Mouse (Mus musculus): ENCODE measurements around the gene Rimklb. TPM values are rescaled to one million over a fixed set of nuclear protein-coding genes. Genes with fewer than 3 reads are reported as not detected.

Rimklb gene
- polyA plus RNA-seq, 1 experiment: not detected

DNA sequence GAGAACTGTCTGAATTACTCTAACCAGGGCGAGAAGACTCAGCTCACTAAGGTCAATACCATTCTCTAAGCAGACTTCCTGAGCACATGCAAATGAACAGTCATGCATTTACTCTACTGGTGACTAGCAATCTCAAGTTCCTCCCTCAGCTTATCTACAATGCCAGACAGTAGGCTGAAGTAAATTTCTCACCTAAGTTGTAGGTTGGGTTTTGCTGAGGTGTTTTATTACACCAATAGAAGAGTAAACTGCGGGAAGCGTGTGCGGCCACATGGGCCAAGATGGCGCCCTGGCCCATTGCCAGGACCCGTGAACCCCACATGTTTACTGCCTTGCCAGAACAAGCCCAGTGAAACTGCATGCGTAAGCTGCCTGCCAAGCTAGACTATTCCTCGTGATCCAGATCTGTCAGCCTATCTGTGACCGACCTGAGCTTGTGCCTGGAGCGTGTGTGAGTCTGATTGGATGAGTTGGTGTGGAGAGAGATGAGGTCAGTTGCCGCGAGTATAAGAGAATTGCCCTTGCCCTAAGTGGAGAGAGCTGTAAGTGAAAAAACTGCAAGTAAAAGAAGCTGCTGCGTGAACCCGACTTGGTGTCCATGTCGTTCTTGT lies 29.4 kb downstream of the Rimklb start:
- Histone ChIP-seq H3K4me3 (ENCODE audit: extremely low read depth, insufficient read depth, insufficient read length) (no peak overlapping the region), H3K27me3 (ENCODE audit: control insufficient read depth, insufficient read depth, low read length) (no peaks in the 10 kb centered on the region), H3K4me1 (ENCODE audit: control insufficient read depth, insufficient read depth, insufficient read length) (no peaks in the 10 kb centered on the region), H3K27ac (ENCODE audit: insufficient read depth, low read length) (no peak overlapping the region), H3K36me3 (ENCODE audit: control insufficient read depth, insufficient read depth, low read length) (no peaks in the 10 kb centered on the region)
- TF ChIP-seq POLR2A (IDR thresholded peaks at IDR 0.05; ENCODE audit: low read depth, low read length) (no peak), CTCF (IDR thresholded peaks at IDR 0.05; ENCODE audit: extremely low read depth, insufficient read depth, insufficient read length, insufficient replicate concordance) (no peak)
- WGBS: 91% methylated on average over 15 of the region's 15 CpGs
- no peak for DNase-seq (ENCODE audit: low read depth in 1 of 2, low spot score in 2 of 2)

DNA sequence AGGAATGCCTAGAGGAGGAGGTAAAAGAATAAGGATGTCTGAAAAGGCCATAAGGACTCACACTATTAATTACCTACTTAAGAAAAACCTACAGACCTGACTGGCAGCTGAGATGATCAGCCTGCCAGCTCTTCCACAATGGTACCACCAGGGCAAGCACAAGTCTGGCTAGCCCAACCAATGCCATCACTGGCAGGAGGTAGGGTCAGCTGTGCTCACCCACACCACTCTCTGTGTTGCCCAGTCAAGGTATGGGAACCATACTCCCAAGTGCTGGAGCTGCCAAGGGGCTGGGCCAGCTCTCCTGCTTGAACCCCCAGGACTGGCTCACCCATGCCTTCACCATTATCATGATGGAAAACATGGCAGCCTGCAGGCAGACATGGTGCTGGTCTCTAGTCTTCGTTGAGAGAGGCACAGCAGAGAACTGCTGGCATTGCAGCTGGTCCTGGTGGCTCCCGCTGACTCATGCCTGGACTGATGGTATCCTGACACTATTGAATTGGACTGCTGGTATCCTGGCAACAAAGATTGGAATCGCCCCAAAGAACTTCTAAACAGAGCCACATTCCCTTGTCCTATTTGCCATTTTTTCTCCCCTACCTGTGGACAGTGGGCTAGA lies 32.4 kb downstream of the Rimklb start:
- H3K27me3 ChIP-seq (ENCODE audit: control insufficient read depth, insufficient read depth, low read length): no peaks in the 10 kb centered on the region
- H3K4me3 ChIP-seq (ENCODE audit: extremely low read depth, insufficient read depth, insufficient read length): no peak overlapping the region
- TF ChIP-seq POLR2A (IDR thresholded peaks at IDR 0.05; ENCODE audit: low read depth, low read length) (no peak), CTCF (IDR thresholded peaks at IDR 0.05; ENCODE audit: extremely low read depth, insufficient read depth, insufficient read length, insufficient replicate concordance) (no peak)
- no peak overlapping the region for H3K27ac ChIP-seq (ENCODE audit: insufficient read depth, low read length)
- no peaks in the 10 kb centered on the region for H3K36me3 ChIP-seq (ENCODE audit: control insufficient read depth, insufficient read depth, low read length)
- no peak for DNase-seq (ENCODE audit: low read depth in 1 of 2, low spot score in 2 of 2)
- no peaks in the 10 kb centered on the region for H3K4me1 ChIP-seq (ENCODE audit: control insufficient read depth, insufficient read depth, insufficient read length)
- WGBS: 78% methylated on average over 3 of the region's 3 CpGs

DNA sequence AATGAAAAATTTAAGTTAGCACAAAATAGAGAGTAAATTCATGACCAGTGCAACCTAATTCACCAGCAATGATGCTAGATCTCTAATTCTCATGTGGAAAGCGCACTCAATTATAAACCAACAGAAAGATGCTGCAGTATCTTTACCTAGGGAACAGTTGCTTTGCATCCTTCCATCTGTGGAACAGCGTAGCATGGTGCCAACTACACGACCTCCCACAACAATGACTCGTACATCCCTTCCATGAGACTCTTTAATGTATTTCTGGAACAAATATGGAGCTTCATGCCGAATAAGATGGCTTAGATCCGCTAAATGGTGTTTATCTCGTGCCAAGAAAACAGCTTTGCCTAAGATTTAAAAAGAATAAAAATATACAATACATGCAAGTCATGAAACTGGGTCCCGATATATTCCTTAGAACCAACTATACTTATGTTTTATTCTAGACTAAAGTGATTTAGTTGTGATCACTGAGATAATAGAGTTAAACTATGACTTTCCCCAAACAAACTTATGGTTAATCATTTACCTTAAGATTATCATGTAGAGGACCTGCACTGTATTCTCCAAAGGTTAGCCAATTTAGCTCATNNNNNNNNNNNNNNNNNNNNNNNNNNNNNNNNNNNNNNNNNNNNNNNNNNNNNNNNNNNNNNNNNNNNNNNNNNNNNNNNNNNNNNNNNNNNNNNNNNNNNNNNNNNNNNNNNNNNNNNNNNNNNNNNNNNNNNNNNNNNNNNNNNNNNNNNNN lies 39.4 kb downstream of the Rimklb start:
- Histone ChIP-seq H3K27me3 (ENCODE audit: control insufficient read depth, insufficient read depth, low read length) (no peaks in the 10 kb centered on the region), H3K36me3 (ENCODE audit: control insufficient read depth, insufficient read depth, low read length) (no peaks in the 10 kb centered on the region), H3K4me1 (ENCODE audit: control insufficient read depth, insufficient read depth, insufficient read length) (no peaks in the 10 kb centered on the region), H3K27ac (ENCODE audit: insufficient read depth, low read length) (no peak overlapping the region), H3K4me3 (ENCODE audit: extremely low read depth, insufficient read depth, insufficient read length) (no peak overlapping the region)
- no peak for DNase-seq (ENCODE audit: low read depth in 1 of 2, low spot score in 2 of 2)
- TF ChIP-seq POLR2A (IDR thresholded peaks at IDR 0.05; ENCODE audit: low read depth, low read length) (no peak), CTCF (IDR thresholded peaks at IDR 0.05; ENCODE audit: extremely low read depth, insufficient read depth, insufficient read length, insufficient replicate concordance) (no peak)
- WGBS: 88% methylated on average over 8 of the region's 8 CpGs

DNA sequence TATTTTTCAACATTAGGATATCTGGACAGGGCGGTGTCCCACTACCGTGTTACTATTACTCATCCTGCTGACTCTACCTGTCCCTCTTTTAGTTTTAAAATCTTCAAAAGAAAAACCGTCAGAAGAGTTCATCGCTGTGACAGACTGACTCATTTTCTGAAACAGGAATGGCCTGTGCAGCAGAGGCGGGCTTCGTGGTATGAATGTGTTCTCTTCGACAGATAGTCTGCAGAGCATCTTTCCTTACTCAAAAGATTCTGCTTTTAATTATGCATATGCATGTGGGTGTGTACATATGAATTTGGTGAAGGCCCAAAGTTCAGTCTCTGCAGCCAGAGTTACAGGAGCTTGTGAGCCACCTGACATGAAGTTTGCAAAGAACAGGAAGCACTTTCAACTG lies 50.7 kb downstream of the Rimklb start:
- Histone ChIP-seq H3K4me1 (ENCODE audit: control insufficient read depth, insufficient read depth, insufficient read length) (no peaks in the 10 kb centered on the region), H3K27me3 (ENCODE audit: control insufficient read depth, insufficient read depth, low read length) (no peaks in the 10 kb centered on the region), H3K36me3 (ENCODE audit: control insufficient read depth, insufficient read depth, low read length) (no peaks in the 10 kb centered on the region), H3K4me3 (ENCODE audit: extremely low read depth, insufficient read depth, insufficient read length) (no peak overlapping the region), H3K27ac (ENCODE audit: insufficient read depth, low read length) (no peak overlapping the region)
- TF ChIP-seq CTCF (IDR thresholded peaks at IDR 0.05; ENCODE audit: extremely low read depth, insufficient read depth, insufficient read length, insufficient replicate concordance) (no peak), POLR2A (IDR thresholded peaks at IDR 0.05; ENCODE audit: low read depth, low read length) (no peak)
- DNase-seq (ENCODE audit: low read depth in 1 of 2, low spot score in 2 of 2): no peak
- WGBS: 88% methylated on average over 7 of the region's 7 CpGs

DNA sequence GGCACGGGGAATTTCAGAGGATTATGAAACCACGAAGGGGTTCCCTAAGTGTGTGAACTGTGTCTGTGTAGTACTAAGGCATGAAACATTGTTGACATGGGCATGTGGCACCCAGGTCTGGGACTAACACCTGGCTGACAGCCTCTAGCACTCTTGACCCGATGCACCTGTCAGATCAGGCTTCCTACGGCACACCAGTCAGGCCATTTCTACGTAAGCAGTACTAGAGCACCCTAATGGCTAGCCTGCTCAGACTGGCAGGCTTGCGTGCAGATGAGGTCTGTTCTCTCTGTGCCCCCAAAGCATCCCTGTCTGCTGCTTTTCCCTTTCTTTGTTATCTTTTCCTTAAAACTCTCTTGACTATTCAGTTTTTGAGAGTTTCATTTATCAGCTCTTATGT lies 53.3 kb downstream of the Rimklb start:
- H3K4me1 ChIP-seq (ENCODE audit: control insufficient read depth, insufficient read depth, insufficient read length): no peaks in the 10 kb centered on the region
- no peaks in the 10 kb centered on the region for H3K36me3 ChIP-seq (ENCODE audit: control insufficient read depth, insufficient read depth, low read length)
- no peak for DNase-seq (ENCODE audit: low read depth in 1 of 2, low spot score in 2 of 2)
- 87% methylated on average over 6 of the region's 6 CpGs for WGBS
- H3K4me3 ChIP-seq (ENCODE audit: extremely low read depth, insufficient read depth, insufficient read length): no peak overlapping the region
- TF ChIP-seq CTCF (IDR thresholded peaks at IDR 0.05; ENCODE audit: extremely low read depth, insufficient read depth, insufficient read length, insufficient replicate concordance): no peak
- H3K27ac ChIP-seq (ENCODE audit: insufficient read depth, low read length): no peak overlapping the region
- H3K27me3 ChIP-seq (ENCODE audit: control insufficient read depth, insufficient read depth, low read length): no peaks in the 10 kb centered on the region

DNA sequence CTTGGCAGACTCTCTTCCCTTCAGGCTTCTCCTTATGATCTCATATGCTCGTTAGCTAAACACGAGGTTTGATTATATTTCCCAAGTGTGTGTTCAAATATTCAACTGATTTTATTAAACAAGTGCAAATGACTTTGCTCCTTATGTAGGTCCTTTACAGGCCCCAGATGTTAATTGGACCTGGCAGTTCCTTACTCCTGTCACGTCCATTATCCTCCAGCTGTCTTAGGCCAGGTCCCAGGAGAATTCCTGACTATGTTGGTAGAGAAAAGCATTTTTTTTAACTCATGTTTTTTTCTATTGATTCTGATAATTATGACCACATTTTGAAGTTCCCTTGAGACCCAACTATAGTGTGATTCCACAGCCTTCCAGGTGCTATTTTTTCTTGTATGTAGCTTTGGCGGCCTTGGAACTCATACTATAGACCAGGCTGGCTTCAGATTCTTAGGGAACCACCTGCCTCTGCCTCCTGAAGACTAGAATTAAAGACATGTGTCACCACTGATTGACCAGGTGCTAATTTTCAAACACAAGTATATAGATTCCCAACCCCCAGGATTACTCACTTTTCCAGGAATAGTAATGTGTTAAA lies 57.8 kb downstream of the Rimklb start:
- Histone ChIP-seq H3K4me3 (ENCODE audit: extremely low read depth, insufficient read depth, insufficient read length) (no peak overlapping the region), H3K27ac (ENCODE audit: insufficient read depth, low read length) (no peak overlapping the region), H3K4me1 (ENCODE audit: control insufficient read depth, insufficient read depth, insufficient read length) (no peaks in the 10 kb centered on the region), H3K27me3 (ENCODE audit: control insufficient read depth, insufficient read depth, low read length) (no peaks in the 10 kb centered on the region; the same call in 1 of the 2 replicates), H3K36me3 (ENCODE audit: control insufficient read depth, insufficient read depth, low read length) (no peaks in the 10 kb centered on the region)
- 87% methylated on average over 4 of the region's 4 CpGs for WGBS
- TF ChIP-seq POLR2A (IDR thresholded peaks at IDR 0.05; ENCODE audit: low read depth, low read length): no peak
- TF ChIP-seq CTCF (IDR thresholded peaks at IDR 0.05; ENCODE audit: extremely low read depth, insufficient read depth, insufficient read length, insufficient replicate concordance): no peak
- no peak for DNase-seq (ENCODE audit: low read depth in 1 of 2, low spot score in 2 of 2)

Data from spleen, adult 2 months (tissue).